Mouse (Mus musculus): ENCODE results near the gene Gm29110. TPM values are rescaled to one million over a fixed set of nuclear protein-coding genes. Genes with fewer than 3 reads are reported as not detected.
"Not testable (repeated sequence)": the region's sequence is repeated elsewhere in the genome, so short reads cannot be mapped to it uniquely, and the experiment has no call there.

The Gm29110 gene
- total RNA-seq (2021), result not detected
- long read RNA-seq, experiment 1, result 0 reads
- long read RNA-seq, experiment 2, result 0 reads

GRCm38 (mm10) chrY:74470231-74470630, at the start of gene Gm29110:
Gene Gm29110 (plus strand): TSS chrY:74470531.
- intact Hi-C loops (cut with DNase I); H3K4me3 ChIP-seq; DNase-seq (ENCODE audit: extremely low spot score in 1 of 2, low spot score in 2 of 2); H3K27ac ChIP-seq: not testable (repeated sequence)

Other genes starting within 250 kb of the Gm29110 start
- gene Gm21913, start 153.4 kb downstream of the Gm29110 start, total RNA-seq (2021), result not detected